ENCODE assay signal across 9 mouse cellular contexts in the genomic region with DNA sequence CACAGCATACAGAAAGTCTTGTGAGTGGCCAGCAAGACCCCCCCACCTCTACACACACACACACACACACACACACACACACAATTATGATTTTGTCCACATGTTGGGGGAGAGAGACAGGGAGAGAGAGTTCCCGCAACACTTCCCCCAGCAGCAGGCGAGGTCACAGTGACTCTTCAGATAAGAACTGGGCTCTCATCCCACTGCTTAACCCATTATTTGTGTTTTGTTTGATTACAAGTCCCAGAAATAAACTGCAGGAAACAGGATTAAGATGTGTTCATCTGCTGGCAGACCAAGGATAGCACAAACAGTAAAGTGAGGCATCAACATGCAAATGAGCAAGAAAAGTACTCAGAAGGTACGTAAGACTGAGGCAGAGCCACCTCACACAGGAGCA. TPM values are rescaled to one million over a fixed set of nuclear protein-coding genes. Genes with fewer than 3 reads are reported as not detected.
DNase-seq lines count a peak whose midpoint lies in the region; ATAC-seq and TF ChIP-seq lines count a peak whose summit lies in the region.
"Had no signal": no experiment of that assay in that cellular context is flagged by ENCODE, and none has a peak within 500 bp of the region (broad histone marks: within the 10 kb centered on the region; RNA-seq: fewer than 3 reads in every experiment).

No protein-coding gene starts in this region.

- H3K36me3 ChIP-seq in testis, adult 2 months (ENCODE audit: control insufficient read depth, insufficient read depth, low read length) = no peaks in the 10 kb centered on the region
- peaks cover 36% of the 10 kb centered on the region for H3K36me3 ChIP-seq in heart, embryonic 13.5 days

- H3K9me3 ChIP-seq in heart, embryonic 13.5 days = no peaks in the 10 kb centered on the region

- 12% methylated on average over 3 of the region's 3 CpGs for WGBS in heart, embryonic 13.5 days

- no peak for TF ChIP-seq POLR2A in testis, adult 2 months (IDR thresholded peaks at IDR 0.05; ENCODE audit: control insufficient read depth, low read depth, low read length)

- no peak overlapping the region for H3K4me3 ChIP-seq in testis, adult 2 months (ENCODE audit: control insufficient read depth, low read depth, low read length)
- H3K4me3 ChIP-seq in heart, embryonic 13.5 days = no peak overlapping the region

- peak overlapping the region; percentile 28 for H3K4me2 ChIP-seq in heart, embryonic 13.5 days

- no peak for DNase-seq in testis, postnatal 10 days (ENCODE audit: low spot score)
- DNase-seq in kidney, postnatal 25 days = peak; percentile 8 to 45
- no peak for DNase-seq in right cerebral cortex, postnatal 10 days (ENCODE audit: low spot score in 2 of 2)
- no peak for DNase-seq in right cerebral cortex, postnatal 4 days
- DNase-seq: cerebellum, adult 2 months had no signal

- H3K27me3 ChIP-seq in testis, adult 2 months (ENCODE audit: control insufficient read depth, insufficient read depth, low read length) = no peaks in the 10 kb centered on the region
- no peaks in the 10 kb centered on the region for H3K27me3 ChIP-seq in heart, embryonic 13.5 days (replicated peaks)

- peak overlapping the region; percentile 46; the same call in 1 of the 2 replicates for H3K27ac ChIP-seq in testis, adult 2 months (ENCODE audit: control insufficient read depth, insufficient read depth, low read depth, low read length)
- peak overlapping the region; percentile 87 for H3K27ac ChIP-seq in heart, embryonic 13.5 days (replicated peaks)

- ATAC-seq in heart, embryonic 13.5 days (ENCODE audit: extremely low read depth, insufficient number of reproducible peaks, low FRiP score, low TSS enrichment) = no peak; the same call in 1 of the 2 replicates
- no peak for ATAC-seq in cerebellum, adult (ENCODE audit: insufficient number of reproducible peaks, low FRiP score, low TSS enrichment)
- ATAC-seq: activated CD4-positive, CD25-positive, alpha-beta regulatory T cell, adult 4 months had no signal

- peaks cover 7% of the 10 kb centered on the region for H3K4me1 ChIP-seq in testis, adult 2 months (ENCODE audit: control insufficient read depth, insufficient read depth, low read length)
- H3K4me1 ChIP-seq in heart, embryonic 13.5 days = peaks cover 44% of the 10 kb centered on the region

- TF ChIP-seq CTCF in testis, adult 2 months (IDR thresholded peaks at IDR 0.05; ENCODE audit: control insufficient read depth, insufficient read depth, insufficient replicate concordance, low read depth, low read length) = no peak

- H3K9ac ChIP-seq in heart, embryonic 13.5 days = no peak overlapping the region; the same call in 1 of the 2 replicates

RNA-seq across cellular contexts. Expression of gene Gucy1a1, which starts 33.6 kb away (rescaled TPM):
- 1.6 TPM in 2 replicates for polyA plus RNA-seq in testis, adult 2 months (2012; rRNA removed)
- 52.2 and 54.2 TPM in 2 replicates for polyA plus RNA-seq in heart, embryonic 13.5 days (2015; fragmentation: Nextera tagmentation; extraction: Ambion mirVana)

RNA-seq across cellular contexts. Expression of gene Gucy1b1, which starts 37.5 kb away (rescaled TPM):
- polyA plus RNA-seq in testis, adult 2 months (2012; rRNA removed) = 0.57 and 0.61 TPM in 2 replicates
- polyA plus RNA-seq in heart, embryonic 13.5 days (2015; fragmentation: Nextera tagmentation; extraction: Ambion mirVana) = 57.1 and 59.5 TPM in 2 replicates

Comparison
In these comparisons a context has a peak if more than half of its experiments do, and no peak if none do; other contexts are left out.
1. DNase-seq: peak in kidney, postnatal 25 days (2 of 2); none in testis, postnatal 10 days (single experiment), right cerebral cortex, postnatal 10 days (0 of 2) and right cerebral cortex, postnatal 4 days (single experiment).
2. RNA of gene Gucy1a1, which starts 33.6 kb away (polyA plus RNA-seq): 52.2 to 54.2 TPM in heart, embryonic 13.5 days; 1.6 TPM in testis, adult 2 months; every median in the first group is over 10 times any median in the second.
3. RNA of gene Gucy1b1, which starts 37.5 kb away (polyA plus RNA-seq): 57.1 to 59.5 TPM in heart, embryonic 13.5 days; 0.57 to 0.61 TPM in testis, adult 2 months; every median in the first group is over 10 times any median in the second.